Mouse (Mus musculus): ENCODE results near the gene Rasip1. TPM values are rescaled to one million over a fixed set of nuclear protein-coding genes. Genes with fewer than 3 reads are reported as not detected.
A peak's percentile ranks its signal among the peaks of the same experiment; 100 is the strongest.

Gene Rasip1
- polyA plus RNA-seq, 1 experiment from 2014 or later = 24.3 TPM

GRCm38 (mm10) chr7:45593118-45593815, 34.0 kb upstream of the Rasip1 start:
- H3K36me3 ChIP-seq (ENCODE audit: control insufficient read depth, insufficient read depth, low read length) = peaks cover under 1% of the 10 kb centered on the region; the same call in 1 of the 2 replicates
- no peak for ATAC-seq (ENCODE audit: insufficient number of reproducible peaks, insufficient read depth, low FRiP score, low read depth)
- H3K9ac ChIP-seq (ENCODE audit: low read length) = no peak overlapping the region
- WGBS = 14% methylated on average over 10 of the region's 10 CpGs
- H3K9me3 ChIP-seq (ENCODE audit: control insufficient read depth, low read length) = no peaks in the 10 kb centered on the region
- H3K4me2 ChIP-seq (ENCODE audit: low read length) = no peak overlapping the region
- H3K27ac ChIP-seq (replicated peaks in 1 of 2; ENCODE audit: control insufficient read depth in 1 of 2, insufficient read depth in 1 of 2, low read depth in 2 of 2, low read length in 2 of 2) = no peak overlapping the region
- no peak overlapping the region for H3K4me3 ChIP-seq (ENCODE audit: control insufficient read depth in 1 of 2, insufficient read depth in 1 of 2, low read depth in 1 of 2, low read length in 2 of 2)
- H3K4me1 ChIP-seq (ENCODE audit: control insufficient read depth in 2 of 2, insufficient read depth in 2 of 2, low read length in 2 of 2) = peaks cover 0 to 3% of the 10 kb centered on the region in 2 experiments; a peak in 1 of 4 replicates
- no peaks in the 10 kb centered on the region for H3K27me3 ChIP-seq (ENCODE audit: control insufficient read depth, insufficient read depth, low read length)

DNA sequence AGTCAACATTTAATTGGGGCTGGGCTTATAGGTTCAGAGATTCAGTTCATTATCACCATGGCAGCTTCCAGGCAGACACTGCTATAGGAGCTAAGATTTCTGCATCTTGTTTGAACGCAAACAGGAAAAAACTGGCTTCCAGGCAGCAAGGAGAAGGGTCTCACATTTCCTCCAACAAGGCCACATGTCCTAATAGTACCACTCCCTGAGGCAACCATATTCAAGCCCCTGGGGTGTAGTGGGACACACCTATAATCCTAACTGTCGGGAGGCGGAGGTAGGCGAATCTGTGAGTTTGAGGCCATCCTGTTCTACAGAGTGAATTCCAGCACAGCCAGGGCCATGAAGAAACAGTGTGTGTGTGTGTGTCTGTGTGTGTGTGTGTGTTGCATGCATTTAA, 32.1 kb upstream of the Rasip1 start:
- Histone ChIP-seq H3K36me3 (ENCODE audit: control insufficient read depth, insufficient read depth, low read length) (no peaks in the 10 kb centered on the region), H3K27me3 (ENCODE audit: control insufficient read depth, insufficient read depth, low read length) (no peaks in the 10 kb centered on the region), H3K4me1 (ENCODE audit: control insufficient read depth in 2 of 2, insufficient read depth in 2 of 2, low read length in 2 of 2) (peaks cover 5 to 6% of the 10 kb centered on the region in 2 experiments; a peak in 3 of 4 replicates), H3K9me3 (ENCODE audit: control insufficient read depth, low read length) (no peaks in the 10 kb centered on the region), H3K9ac (ENCODE audit: low read length) (no peak overlapping the region), H3K27ac (replicated peaks in 1 of 2; ENCODE audit: control insufficient read depth in 1 of 2, insufficient read depth in 1 of 2, low read depth in 2 of 2, low read length in 2 of 2) (no peak overlapping the region), H3K4me2 (ENCODE audit: low read length) (no peak overlapping the region), H3K4me3 (ENCODE audit: control insufficient read depth in 1 of 2, insufficient read depth in 1 of 2, low read depth in 1 of 2, low read length in 2 of 2) (no peak overlapping the region)
- 87% methylated on average over 4 of the region's 4 CpGs for WGBS
- no peak for ATAC-seq (ENCODE audit: insufficient number of reproducible peaks, insufficient read depth, low FRiP score, low read depth)

- Histone ChIP-seq H3K36me3 (ENCODE audit: control insufficient read depth, insufficient read depth, low read length) (no peaks in the 10 kb centered on the region), H3K9ac (ENCODE audit: low read length) (no peak overlapping the region), H3K9me3 (ENCODE audit: control insufficient read depth, low read length) (no peaks in the 10 kb centered on the region), H3K4me1 (ENCODE audit: control insufficient read depth in 2 of 2, insufficient read depth in 2 of 2, low read length in 2 of 2) (peaks cover 5 to 6% of the 10 kb centered on the region in 2 experiments; a peak in 3 of 4 replicates), H3K27ac (replicated peaks in 1 of 2; ENCODE audit: control insufficient read depth in 1 of 2, insufficient read depth in 1 of 2, low read depth in 2 of 2, low read length in 2 of 2) (no peak overlapping the region), H3K27me3 (ENCODE audit: control insufficient read depth, insufficient read depth, low read length) (no peaks in the 10 kb centered on the region), H3K4me3 (ENCODE audit: control insufficient read depth in 1 of 2, insufficient read depth in 1 of 2, low read depth in 1 of 2, low read length in 2 of 2) (no peak overlapping the region), H3K4me2 (ENCODE audit: low read length) (no peak overlapping the region)
- no peak for ATAC-seq (ENCODE audit: insufficient number of reproducible peaks, insufficient read depth, low FRiP score, low read depth)
- 60% methylated on average over 1 of the region's 1 CpGs for WGBS
These were observed 31.2 kb upstream of the Rasip1 start for GRCm38 (mm10) chr7:45596107-45596506.

DNA sequence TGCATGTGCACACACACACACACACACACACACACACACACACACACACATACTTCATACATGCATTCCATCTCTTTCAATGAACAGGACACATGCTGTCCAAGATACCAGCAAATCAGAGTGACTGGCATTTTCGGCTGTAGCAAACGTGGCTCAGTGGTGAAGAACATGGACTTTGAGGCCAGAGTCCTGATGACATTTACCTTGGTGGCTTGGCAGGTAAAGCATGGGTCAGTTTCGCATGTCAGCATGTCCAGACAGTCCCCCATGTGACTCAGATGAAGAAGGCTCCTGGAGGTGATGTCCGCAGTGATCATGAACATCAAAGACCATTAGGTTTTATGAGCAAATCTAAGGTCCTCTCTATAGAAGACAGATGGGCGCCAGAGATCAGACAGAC, 30.3 kb upstream of the Rasip1 start:
- Histone ChIP-seq H3K27ac (replicated peaks in 1 of 2; ENCODE audit: control insufficient read depth in 1 of 2, insufficient read depth in 1 of 2, low read depth in 2 of 2, low read length in 2 of 2) (no peak overlapping the region), H3K4me2 (ENCODE audit: low read length) (no peak overlapping the region), H3K36me3 (ENCODE audit: control insufficient read depth, insufficient read depth, low read length) (no peaks in the 10 kb centered on the region), H3K9me3 (ENCODE audit: control insufficient read depth, low read length) (no peaks in the 10 kb centered on the region), H3K27me3 (ENCODE audit: control insufficient read depth, insufficient read depth, low read length) (no peaks in the 10 kb centered on the region), H3K4me3 (ENCODE audit: control insufficient read depth in 1 of 2, insufficient read depth in 1 of 2, low read depth in 1 of 2, low read length in 2 of 2) (no peak overlapping the region), H3K4me1 (ENCODE audit: control insufficient read depth in 2 of 2, insufficient read depth in 2 of 2, low read length in 2 of 2) (peaks cover 5 to 6% of the 10 kb centered on the region in 2 experiments; a peak in 3 of 4 replicates), H3K9ac (ENCODE audit: low read length) (no peak overlapping the region)
- WGBS = 82% methylated on average over 5 of the region's 5 CpGs
- no peak for ATAC-seq (ENCODE audit: insufficient number of reproducible peaks, insufficient read depth, low FRiP score, low read depth)

- WGBS = 82% methylated on average over 6 of the region's 6 CpGs
- Histone ChIP-seq H3K9me3 (ENCODE audit: control insufficient read depth, low read length) (no peaks in the 10 kb centered on the region), H3K27ac (replicated peaks in 1 of 2; ENCODE audit: control insufficient read depth in 1 of 2, insufficient read depth in 1 of 2, low read depth in 2 of 2, low read length in 2 of 2) (no peak overlapping the region), H3K4me3 (ENCODE audit: control insufficient read depth in 1 of 2, insufficient read depth in 1 of 2, low read depth in 1 of 2, low read length in 2 of 2) (no peak overlapping the region), H3K27me3 (ENCODE audit: control insufficient read depth, insufficient read depth, low read length) (no peaks in the 10 kb centered on the region), H3K9ac (ENCODE audit: low read length) (no peak overlapping the region), H3K4me1 (ENCODE audit: control insufficient read depth in 2 of 2, insufficient read depth in 2 of 2, low read length in 2 of 2) (peaks cover 5 to 6% of the 10 kb centered on the region in 2 experiments; a peak in 3 of 4 replicates), H3K36me3 (ENCODE audit: control insufficient read depth, insufficient read depth, low read length) (no peaks in the 10 kb centered on the region), H3K4me2 (ENCODE audit: low read length) (no peak overlapping the region)
- no peak for ATAC-seq (ENCODE audit: insufficient number of reproducible peaks, insufficient read depth, low FRiP score, low read depth)
These were observed 29.8 kb upstream of the Rasip1 start for GRCm38 (mm10) chr7:45597527-45597926.

GRCm38 (mm10) chr7:45598960-45599879, 28.1 kb upstream of the Rasip1 start:
- Histone ChIP-seq H3K4me1 (ENCODE audit: control insufficient read depth in 2 of 2, insufficient read depth in 2 of 2, low read length in 2 of 2) (peaks cover 5 to 6% of the 10 kb centered on the region in 2 experiments; a peak in 3 of 4 replicates), H3K4me3 (ENCODE audit: control insufficient read depth in 1 of 2, insufficient read depth in 1 of 2, low read depth in 1 of 2, low read length in 2 of 2) (no peak overlapping the region), H3K27me3 (ENCODE audit: control insufficient read depth, insufficient read depth, low read length) (no peaks in the 10 kb centered on the region), H3K9me3 (ENCODE audit: control insufficient read depth, low read length) (no peaks in the 10 kb centered on the region), H3K27ac (replicated peaks in 1 of 2; ENCODE audit: control insufficient read depth in 1 of 2, insufficient read depth in 1 of 2, low read depth in 2 of 2, low read length in 2 of 2) (no peak overlapping the region), H3K4me2 (ENCODE audit: low read length) (peak overlapping the region; percentile 32; the same call in 1 of the 2 replicates), H3K9ac (ENCODE audit: low read length) (peak overlapping the region; percentile 21; the same call in 1 of the 2 replicates), H3K36me3 (ENCODE audit: control insufficient read depth, insufficient read depth, low read length) (no peaks in the 10 kb centered on the region)
- 35% methylated on average over 18 of the region's 18 CpGs for WGBS
- ATAC-seq (ENCODE audit: insufficient number of reproducible peaks, insufficient read depth, low FRiP score, low read depth) = no peak

GRCm38 (mm10) chr7:45605704-45606289, 21.5 kb upstream of the Rasip1 start:
- no peak for ATAC-seq (ENCODE audit: insufficient number of reproducible peaks, insufficient read depth, low FRiP score, low read depth)
- H3K27ac ChIP-seq (replicated peaks in 1 of 2; ENCODE audit: control insufficient read depth in 1 of 2, insufficient read depth in 1 of 2, low read depth in 2 of 2, low read length in 2 of 2) = no peak overlapping the region
- no peaks in the 10 kb centered on the region for H3K9me3 ChIP-seq (ENCODE audit: control insufficient read depth, low read length)
- H3K9ac ChIP-seq (ENCODE audit: low read length) = no peak overlapping the region
- H3K27me3 ChIP-seq (ENCODE audit: control insufficient read depth, insufficient read depth, low read length) = no peaks in the 10 kb centered on the region
- H3K4me3 ChIP-seq (ENCODE audit: control insufficient read depth in 1 of 2, insufficient read depth in 1 of 2, low read depth in 1 of 2, low read length in 2 of 2) = no peak overlapping the region
- no peak overlapping the region for H3K4me2 ChIP-seq (ENCODE audit: low read length)
- 74% methylated on average over 9 of the region's 9 CpGs for WGBS
- H3K4me1 ChIP-seq (ENCODE audit: control insufficient read depth in 2 of 2, insufficient read depth in 2 of 2, low read length in 2 of 2) = no peaks in the 10 kb centered on the region
- H3K36me3 ChIP-seq (ENCODE audit: control insufficient read depth, insufficient read depth, low read length) = no peaks in the 10 kb centered on the region
